Mouse (Mus musculus) myocyte (in vitro differentiated cells): Measurements from ENCODE around the gene Tor3a. TPM values are rescaled to one million over a fixed set of nuclear protein-coding genes. Genes with fewer than 3 reads are reported as not detected.

Source experiments
- H3K27me3 ChIP-seq: one replicate; pipeline ENCODE4 v1.6.1; 2011; ENCODE audit not compliant: control insufficient read depth, insufficient read depth, insufficient read length
- H3K36me3 ChIP-seq: one replicate; pipeline ENCODE4 v1.6.1; 2011; ENCODE audit not compliant: control insufficient read depth, insufficient read depth
- H3K4me2 ChIP-seq: one replicate; pipeline ENCODE4 v1.6.1; 2011; ENCODE audit warnings: low read depth, control low read depth
- H3K4me3 ChIP-seq: one replicate; pipeline ENCODE4 v1.5.1; 2011; ENCODE audit warnings: mild to moderate bottlenecking, control low read depth, moderate library complexity
- H3K79me2 ChIP-seq: one replicate; pipeline ENCODE4 v1.6.1; 2011; ENCODE audit not compliant: control insufficient read depth, insufficient read depth
- H3ac ChIP-seq: one replicate; pipeline ENCODE4 v1.6.1; 2011; ENCODE audit not compliant: control insufficient read depth, insufficient read length
- CEBPB ChIP-seq: IDR thresholded peaks from 2 replicates; pipeline ENCODE4 v1.6.1; 2011; ENCODE audit warnings: mild to moderate bottlenecking, moderate library complexity; ENCODE audit not compliant: poor library complexity, insufficient read depth, severe bottlenecking
- E2F4 ChIP-seq: IDR thresholded peaks from one replicate; pipeline ENCODE4 v1.6.1; 2011; ENCODE audit warnings: mild to moderate bottlenecking, control low read depth, moderate library complexity; ENCODE audit not compliant: insufficient read depth
- MAX ChIP-seq: IDR thresholded peaks from one replicate; pipeline ENCODE4 v1.6.1; 2011; ENCODE audit warnings: low read depth, mild to moderate bottlenecking, control low read depth
- MYOD1 ChIP-seq, 3 experiments: IDR thresholded peaks; one replicate each; pipeline ENCODE4 v1.6.1; 2011; ENCODE audit warnings: control low read depth in 2 of 3, low read depth in 2 of 3, mild to moderate bottlenecking in 2 of 3, moderate library complexity in 1 of 3; ENCODE audit not compliant: insufficient read length in 2 of 3, control insufficient read depth in 1 of 3
- MYOG ChIP-seq, 3 experiments: IDR thresholded peaks; one replicate each; pipeline ENCODE4 v1.6.1; 2011; ENCODE audit warnings: control low read depth in 2 of 3, low read depth in 2 of 3, mild to moderate bottlenecking in 2 of 3; ENCODE audit not compliant: insufficient read length in 2 of 3, control insufficient read depth in 1 of 3, insufficient read depth in 1 of 3
- POLR2A ChIP-seq: IDR thresholded peaks from one replicate; pipeline ENCODE4 v1.6.1; 2011; ENCODE audit warnings: low read depth, mild to moderate bottlenecking, control low read depth, moderate library complexity; ENCODE audit not compliant: insufficient read length
- POLR2AphosphoS2 ChIP-seq: IDR thresholded peaks from one replicate; pipeline ENCODE4 v1.6.1; 2011; ENCODE audit warnings: low read depth, control low read depth; ENCODE audit not compliant: insufficient read length
- REST ChIP-seq: IDR thresholded peaks from one replicate; pipeline ENCODE4 v1.6.1; 2011; ENCODE audit warnings: mild to moderate bottlenecking, control low read depth, moderate library complexity; ENCODE audit not compliant: insufficient read depth, insufficient read length
- SRF ChIP-seq: IDR thresholded peaks from one replicate; pipeline ENCODE4 v1.6.1; 2011; ENCODE audit warnings: low read depth; ENCODE audit not compliant: control insufficient read depth, insufficient read length
- TCF12 ChIP-seq: IDR thresholded peaks from one replicate; pipeline ENCODE4 v1.6.1; 2011; ENCODE audit warnings: mild to moderate bottlenecking, control low read depth; ENCODE audit not compliant: poor library complexity, insufficient read depth, severe bottlenecking
- TCF3 ChIP-seq: IDR thresholded peaks from one replicate; pipeline ENCODE4 v1.6.1; 2011; ENCODE audit warnings: low read depth, control low read depth; ENCODE audit not compliant: insufficient read length
- USF1 ChIP-seq: IDR thresholded peaks from one replicate; pipeline ENCODE4 v1.6.1; 2011; ENCODE audit warnings: low read depth, mild to moderate bottlenecking, control low read depth, moderate library complexity
- polyA plus RNA-seq: library from polyadenylated mRNA; unstranded; fragments of >200 nt; fragmentation: generic; extraction: Trizol; gene quantifications from one replicate; pipeline ENCODE4 v1.2.1, GENCODE M21; 2012; ENCODE audit warnings: missing spikeins

The Tor3a gene
- polyA plus RNA-seq, 1 experiment, result 45.9 TPM

DNA sequence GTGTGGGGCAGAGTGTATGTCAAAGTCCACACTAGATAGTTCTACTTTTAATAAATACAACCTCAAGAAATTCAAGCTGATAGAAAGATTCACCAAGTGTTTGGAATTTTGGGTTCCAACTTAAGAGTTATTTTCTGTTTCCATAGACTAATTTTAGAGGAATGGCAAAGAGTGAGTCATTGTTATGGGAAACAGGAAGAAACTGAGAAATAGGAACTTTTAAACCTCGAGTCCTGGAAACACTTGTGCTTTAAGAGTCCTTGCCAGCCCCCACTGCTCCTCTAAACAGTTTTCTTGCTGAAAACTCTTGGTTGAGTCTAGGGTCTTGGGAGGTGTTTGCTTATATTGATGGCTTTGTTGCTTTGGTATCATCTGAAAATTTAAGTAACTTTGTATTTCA lies 49.9 kb downstream of the Tor3a start:
- H3K27me3 ChIP-seq, result no peaks in the 10 kb centered on the region
- TF ChIP-seq POLR2A (no peak), MYOG (IDR thresholded peaks at IDR 0.05; ENCODE audit: control insufficient read depth in 1 of 3, insufficient read depth in 1 of 3, insufficient read length in 2 of 3, low read depth in 2 of 3) (no peak), MAX (no peak), E2F4 (no peak)

DNA sequence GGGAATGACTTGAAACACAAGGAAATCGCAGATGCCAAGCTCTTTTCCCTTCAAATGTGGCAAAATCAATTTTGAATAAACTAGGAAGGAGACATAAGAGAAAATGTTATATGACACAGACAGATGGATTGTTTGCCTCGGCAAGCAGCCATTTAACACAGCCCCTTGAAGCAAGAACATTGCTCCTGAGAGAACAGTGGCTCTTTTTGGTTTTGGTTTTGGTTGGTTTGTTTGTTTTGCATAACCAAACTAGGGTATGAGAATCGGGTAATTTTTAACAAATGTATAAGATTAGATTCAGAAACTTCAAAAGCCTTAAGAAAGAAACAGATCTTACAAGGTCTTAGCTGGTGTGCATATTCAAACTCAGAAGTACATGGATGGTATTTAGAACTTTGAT lies 53.2 kb downstream of the Tor3a start:
- Histone ChIP-seq H3K4me3 (no peak overlapping the region), H3K27me3 (no peaks in the 10 kb centered on the region), H3K4me2 (no peak overlapping the region), H3ac (no peak overlapping the region), H3K79me2 (peaks cover 50% of the 10 kb centered on the region), H3K36me3 (peaks cover 13% of the 10 kb centered on the region)
- no peak for TF ChIP-seq TCF12
- TF ChIP-seq TCF3, result no peak

More for the DNA sequence above, 49.9 kb downstream of the Tor3a start:
- Histone ChIP-seq H3K36me3 (peaks cover 20% of the 10 kb centered on the region), H3K4me3 (no peak overlapping the region), H3ac (no peak overlapping the region), H3K79me2 (peaks cover 22% of the 10 kb centered on the region), H3K4me2 (no peak overlapping the region)

DNA sequence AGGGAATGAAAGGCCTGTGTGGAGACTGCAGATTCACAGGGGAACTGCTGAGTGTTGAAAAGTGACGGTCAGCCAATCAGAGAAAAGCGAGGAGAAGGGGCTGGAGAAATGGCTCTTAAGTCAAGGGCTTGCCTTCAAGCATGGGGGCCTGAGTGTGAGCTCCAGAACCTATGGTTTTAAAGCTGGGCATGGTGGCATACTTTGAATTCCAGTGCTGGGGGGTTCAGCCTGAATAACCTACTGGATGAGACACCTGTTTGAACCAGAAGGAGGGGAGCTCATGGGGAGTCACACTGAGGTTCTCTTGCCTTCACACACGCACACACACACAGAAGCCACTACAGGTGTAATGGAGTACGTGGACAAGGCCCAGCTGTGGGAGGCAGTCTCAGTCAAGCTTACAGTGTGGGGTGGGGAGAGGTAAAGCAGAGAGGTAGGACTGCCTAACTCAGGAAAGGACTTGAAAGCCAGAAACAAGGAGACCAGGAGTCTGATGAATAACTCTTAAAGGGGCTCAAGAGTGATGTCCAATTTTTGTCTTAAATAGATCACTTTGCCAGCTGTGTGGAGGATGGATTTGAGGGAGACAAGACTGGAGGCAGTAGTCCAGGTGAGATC lies 53.8 kb downstream of the Tor3a start:
- no peaks in the 10 kb centered on the region for H3K27me3 ChIP-seq
- TF ChIP-seq USF1 (no peak), POLR2A (no peak), TCF3 (no peak), MYOG (IDR thresholded peaks at IDR 0.05; ENCODE audit: control insufficient read depth in 1 of 3, insufficient read depth in 1 of 3, insufficient read length in 2 of 3, low read depth in 2 of 3) (peak in 1 of 3 experiments; percentile 22)
- H3K4me3 ChIP-seq, result no peak overlapping the region
- H3K4me2 ChIP-seq, result no peak overlapping the region
- peaks cover 11% of the 10 kb centered on the region for H3K36me3 ChIP-seq
- no peak overlapping the region for H3ac ChIP-seq
- peaks cover 50% of the 10 kb centered on the region for H3K79me2 ChIP-seq

- peak overlapping the region; percentile 94 for H3K4me2 ChIP-seq
- H3K4me3 ChIP-seq, result peak overlapping the region; percentile 36
- TF ChIP-seq REST (no peak), MAX (no peak), CEBPB (no peak), USF1 (no peak), TCF12 (no peak), MYOG (IDR thresholded peaks at IDR 0.05; ENCODE audit: control insufficient read depth in 1 of 3, insufficient read depth in 1 of 3, insufficient read length in 2 of 3, low read depth in 2 of 3) (no peak), TCF3 (no peak), MYOD1 (IDR thresholded peaks at IDR 0.05; ENCODE audit: control insufficient read depth in 1 of 3, insufficient read length in 2 of 3, low read depth in 2 of 3) (no peak), POLR2A (no peak), E2F4 (no peak), SRF (no peak), POLR2AphosphoS2 (no peak)
- peaks cover 51% of the 10 kb centered on the region for H3K79me2 ChIP-seq
- H3K36me3 ChIP-seq, result no peaks in the 10 kb centered on the region
- H3ac ChIP-seq, result peak overlapping the region; percentile 14
- H3K27me3 ChIP-seq, result no peaks in the 10 kb centered on the region
Observed at GRCm38 (mm10) chr1:156617811-156618210, 56.3 kb downstream of the Tor3a start.

DNA sequence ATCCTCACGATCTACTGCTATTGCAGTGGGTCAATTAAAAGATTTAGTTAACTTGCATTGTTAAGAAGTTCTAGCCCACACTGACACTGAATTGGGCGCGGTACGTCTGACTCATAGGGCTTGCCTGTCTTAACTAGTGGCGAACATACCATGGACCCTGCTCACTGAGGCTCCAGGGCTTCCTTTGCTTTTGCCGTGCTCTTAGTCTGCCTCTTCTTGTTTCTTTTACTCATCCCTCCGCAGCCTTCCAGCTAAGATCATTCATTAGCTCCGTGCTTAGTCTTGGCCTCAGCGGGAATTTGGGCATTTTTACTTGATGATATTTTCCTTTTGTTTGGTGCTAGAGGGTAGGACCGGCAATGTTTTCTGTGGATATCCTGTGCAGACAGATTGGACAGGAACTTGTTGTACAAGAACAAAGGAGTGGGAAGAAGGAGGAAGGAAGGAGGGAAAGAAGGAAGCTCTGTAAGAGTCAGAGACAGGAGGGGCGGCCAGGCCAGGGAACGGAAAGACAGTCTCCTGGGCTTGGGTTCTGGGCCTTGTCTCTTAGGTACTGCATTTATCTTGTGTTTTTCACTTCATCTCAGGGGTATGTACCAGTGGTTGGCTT lies 57.1 kb downstream of the Tor3a start:
- TF ChIP-seq POLR2AphosphoS2 (peak; percentile 28), TCF3 (no peak), MYOD1 (IDR thresholded peaks at IDR 0.05; ENCODE audit: control insufficient read depth in 1 of 3, insufficient read length in 2 of 3, low read depth in 2 of 3) (no peak)
- no peaks in the 10 kb centered on the region for H3K36me3 ChIP-seq
- peaks cover 58% of the 10 kb centered on the region for H3K79me2 ChIP-seq
- no peaks in the 10 kb centered on the region for H3K27me3 ChIP-seq
- peak overlapping the region; percentile 36 for H3K4me3 ChIP-seq
- peak overlapping the region; percentile 14 for H3ac ChIP-seq
- H3K4me2 ChIP-seq, result peak overlapping the region; percentile 94
